Mouse (Mus musculus) heart, embryonic 11.5 days (tissue): ENCODE results near the gene Selenow. TPM values are rescaled to one million over a fixed set of nuclear protein-coding genes. Genes with fewer than 3 reads are reported as not detected.

Source experiments
- polyA plus RNA-seq: library from polyadenylated mRNA; unstranded; fragments of >200 nt; fragmentation: Nextera tagmentation; extraction: Ambion mirVana; gene quantifications from 2 replicates; pipeline ENCODE4 v1.2.1, GENCODE M21; 2014

Gene Selenow
- polyA plus RNA-seq, 1 experiment from 2014 or later: 726 TPM

Other genes starting within 250 kb of the Selenow start
- not detected in 2 replicates for gene Obox5, start 172.3 kb downstream of the Selenow start, polyA plus RNA-seq
- gene Obox6, start 82.7 kb downstream of the Selenow start, polyA plus RNA-seq: not detected in 2 replicates
- gene Crx, start 42.4 kb downstream of the Selenow start, polyA plus RNA-seq: not detected in 2 replicates
- not detected in 2 replicates for gene Crxos, start 39.8 kb downstream of the Selenow start, polyA plus RNA-seq
- gene Nop53, start 23.7 kb upstream of the Selenow start, polyA plus RNA-seq: 130 and 137 TPM in 2 replicates
- 16.3 and 23.4 TPM in 2 replicates for gene Ehd2, start 45.2 kb upstream of the Selenow start, polyA plus RNA-seq
- 4.9 and 5.7 TPM in 2 replicates for gene Bicra, start 125.5 kb upstream of the Selenow start, polyA plus RNA-seq
- not detected in 2 replicates for gene Zfp541, start 139.4 kb upstream of the Selenow start, polyA plus RNA-seq
- 158 and 168 TPM in 2 replicates for gene Napa, start 176.1 kb upstream of the Selenow start, polyA plus RNA-seq
- 26.4 and 29.5 TPM in 2 replicates for gene Kptn, start 197.5 kb upstream of the Selenow start, polyA plus RNA-seq
- 0.11 and 0.17 TPM in 2 replicates for gene Slc8a2, start 207.4 kb upstream of the Selenow start, polyA plus RNA-seq